Mouse (Mus musculus) brain, embryonic 14.5 days (tissue): ENCODE data around the gene Itpr2. TPM values are rescaled to one million over a fixed set of nuclear protein-coding genes. Genes with fewer than 3 reads are reported as not detected.
A peak's percentile ranks its signal among the peaks of the same experiment; 100 is the strongest.

ENCODE experiments used
- DNase-seq: peaks from one replicate; pipeline ENCODE4 v3.0.0-alpha.2; 2011; ENCODE audit warnings: low read depth
- CTCF ChIP-seq: fragments of 200-500 bp; IDR thresholded peaks from 2 replicates; pipeline ENCODE4 v1.5.1; 2012; ENCODE audit warnings: inconsistent platforms, mild to moderate bottlenecking, moderate library complexity, borderline replicate concordance; ENCODE audit not compliant: insufficient read depth, insufficient read length; ENCODE audit errors: extremely low read depth
- POLR2A ChIP-seq: fragments of 200-500 bp; IDR thresholded peaks from 2 replicates; pipeline ENCODE4 v1.6.1; 2012; ENCODE audit warnings: mild to moderate bottlenecking, inconsistent platforms, borderline replicate concordance; ENCODE audit not compliant: poor library complexity, insufficient read depth, insufficient read length, severe bottlenecking; ENCODE audit errors: extremely low read depth
- polyA plus RNA-seq: library from polyadenylated mRNA; depleted of rRNA; stranded (reverse); fragments of >200 nt; gene quantifications from 2 replicates; pipeline ENCODE4 v1.2.3, GENCODE M21; 2012

The Itpr2 gene
- polyA plus RNA-seq, 1 experiment = 2.6 TPM

DNA sequence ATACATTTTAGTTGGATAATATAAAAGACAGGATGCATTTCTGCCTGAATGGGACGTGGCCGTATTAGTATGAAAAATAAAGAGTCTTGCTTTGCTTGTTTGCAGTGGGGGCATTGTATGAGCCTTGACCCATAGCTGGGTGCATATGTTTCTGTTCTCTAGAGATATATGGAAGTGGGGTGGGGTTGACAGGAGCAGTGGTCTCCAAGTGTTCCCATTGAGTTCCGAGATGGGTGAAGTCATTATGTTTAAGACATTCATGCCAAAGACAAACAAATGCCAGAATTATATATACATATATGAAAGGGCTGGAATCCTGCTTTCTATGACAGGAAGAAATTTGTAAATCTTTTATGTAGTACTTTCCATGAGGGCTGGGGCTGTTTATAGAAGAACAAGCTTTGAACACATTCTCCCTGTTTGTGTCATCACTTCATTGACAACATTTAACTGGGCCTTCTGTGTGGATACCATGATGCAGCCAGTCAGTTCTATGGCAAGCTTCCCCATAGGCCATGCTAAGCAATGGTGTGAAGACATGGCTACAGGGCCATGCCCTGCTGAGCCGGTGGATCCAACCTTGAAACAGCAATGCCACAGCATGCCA, 327.3 kb downstream of the Itpr2 start:
- TF ChIP-seq POLR2A (no peak), CTCF (no peak)
- DNase-seq = no peak

DNA sequence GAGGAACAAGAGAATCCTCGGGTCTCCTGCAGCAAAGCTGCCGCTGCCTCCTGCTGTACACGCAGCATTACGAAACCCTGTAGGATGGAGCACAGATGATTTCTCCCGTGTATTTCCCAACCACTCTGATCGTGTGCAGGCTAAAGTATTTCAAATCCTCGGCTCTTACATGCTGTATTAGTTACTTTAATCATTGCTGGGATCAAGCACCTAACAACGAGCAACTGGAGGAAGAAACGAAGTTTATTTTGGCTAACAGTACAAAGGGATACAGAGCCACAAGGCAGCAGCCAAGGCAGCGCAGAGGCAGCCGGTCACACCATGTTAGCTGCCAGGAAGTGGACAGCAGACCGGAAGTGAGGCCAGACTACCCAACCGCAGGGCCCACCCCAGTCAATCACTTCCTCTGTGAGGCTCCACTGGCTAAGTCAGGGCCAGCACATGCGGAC, 331.4 kb downstream of the Itpr2 start:
- no peak for DNase-seq
- TF ChIP-seq POLR2A (no peak), CTCF (no peak)

DNA sequence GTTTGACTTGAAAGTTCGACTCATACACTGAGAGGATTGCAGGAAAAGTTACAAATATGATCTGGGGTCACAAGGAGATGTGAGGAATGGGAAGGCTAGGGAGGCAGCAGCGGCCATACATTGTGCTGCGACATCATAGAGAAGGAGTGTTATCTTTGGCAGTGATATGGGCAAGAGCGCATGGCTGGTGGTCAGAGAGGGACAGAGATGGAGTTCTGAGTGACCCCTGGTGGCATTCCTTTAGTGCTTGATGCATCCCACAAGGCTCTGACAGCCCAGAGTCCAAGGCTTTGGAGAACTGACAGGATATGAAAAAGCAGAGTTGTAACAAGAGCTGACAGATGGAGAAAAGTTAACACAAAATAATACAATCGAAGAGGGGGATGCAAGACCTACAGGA, 334.8 kb downstream of the Itpr2 start:
- no peak for DNase-seq
- no peak for TF ChIP-seq CTCF

DNA sequence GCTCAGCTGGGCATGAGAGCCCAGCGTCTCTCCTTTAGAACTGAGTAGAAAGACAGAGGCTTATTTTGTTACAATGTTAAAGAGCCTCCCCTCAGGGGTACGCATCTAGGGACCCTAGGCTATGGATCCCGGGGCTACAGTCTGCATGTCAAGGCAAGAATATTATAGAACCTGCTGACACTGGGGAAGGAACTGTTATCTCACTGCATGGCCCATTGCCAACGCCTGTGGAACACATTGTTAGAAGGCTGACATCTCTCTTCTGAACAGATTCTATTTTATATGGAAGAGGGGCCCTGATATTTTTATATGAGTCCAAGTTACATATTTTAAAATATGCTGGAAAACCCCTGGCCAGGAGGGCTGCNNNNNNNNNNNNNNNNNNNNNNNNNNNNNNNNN, 342.4 kb downstream of the Itpr2 start:
- no peak for TF ChIP-seq POLR2A
- no peak for TF ChIP-seq CTCF
- no peak for DNase-seq

DNA sequence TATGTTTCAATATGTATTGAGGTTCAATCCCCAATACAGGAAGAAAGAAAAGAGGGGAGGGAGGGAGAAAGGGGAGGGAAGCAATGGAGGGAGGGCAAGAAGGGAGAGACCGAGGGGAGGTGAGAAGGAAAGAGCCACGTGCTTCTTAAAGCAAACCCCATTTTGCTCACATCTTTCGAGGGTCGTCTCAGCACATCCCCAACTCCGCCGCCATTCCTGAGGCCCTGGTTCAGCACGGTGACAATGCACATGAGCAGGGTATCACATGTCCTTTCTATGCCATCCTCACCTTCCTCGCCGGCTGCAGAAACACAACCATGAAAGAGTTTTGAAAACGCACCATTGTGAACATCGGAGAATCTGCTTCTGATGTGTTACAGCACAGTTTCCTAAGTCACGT, 343.3 kb downstream of the Itpr2 start:
- no peak for TF ChIP-seq POLR2A
- no peak for TF ChIP-seq CTCF
- DNase-seq = no peak

DNA sequence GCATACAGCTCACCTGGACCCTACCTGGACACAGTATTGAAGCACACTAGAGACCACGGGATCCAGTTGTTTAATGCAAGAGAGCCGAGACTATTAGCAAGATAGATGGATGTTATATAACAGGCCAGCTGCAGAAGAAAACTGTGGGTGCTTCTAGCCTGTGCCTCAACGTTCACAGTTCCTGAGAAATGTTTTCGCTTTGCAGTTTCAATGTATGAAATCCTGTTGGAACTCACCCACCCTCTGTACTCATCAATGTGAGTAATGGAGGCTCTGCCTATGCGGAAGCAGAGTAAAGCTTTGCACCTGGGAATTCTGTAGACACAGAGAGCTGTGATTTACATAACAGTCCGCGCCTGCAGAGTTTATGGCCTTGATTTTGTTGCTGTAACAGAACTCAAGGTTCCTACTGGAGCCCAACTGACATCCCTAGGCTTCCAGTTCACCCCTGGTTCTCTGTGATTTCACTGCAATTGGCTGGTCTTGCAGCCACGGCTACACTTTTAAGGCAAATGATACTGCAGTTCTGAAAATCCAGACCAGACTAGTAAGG, 344.0 kb downstream of the Itpr2 start:
- DNase-seq = no peak
- no peak for TF ChIP-seq CTCF
- no peak for TF ChIP-seq POLR2A

DNA sequence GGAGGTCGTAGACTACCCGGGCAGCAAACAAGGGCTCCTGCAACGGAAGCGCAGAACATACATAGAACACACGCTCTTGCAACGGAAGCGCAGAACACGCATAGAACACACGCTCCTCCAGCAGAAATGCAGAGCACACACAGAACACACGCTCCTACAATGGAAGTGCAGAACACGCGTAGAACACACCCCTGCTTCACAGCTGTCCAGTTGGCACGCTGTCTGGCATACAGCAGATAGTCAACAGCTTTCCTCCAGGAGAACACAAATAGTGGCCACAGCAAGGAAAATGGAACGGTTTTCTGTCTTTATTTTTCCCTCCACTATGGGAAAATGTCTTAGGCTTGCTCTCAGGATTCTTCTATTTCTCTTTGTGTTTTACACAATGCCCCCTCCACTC, 344.9 kb downstream of the Itpr2 start:
- DNase-seq = no peak
- TF ChIP-seq CTCF = no peak
- no peak for TF ChIP-seq POLR2A

DNA sequence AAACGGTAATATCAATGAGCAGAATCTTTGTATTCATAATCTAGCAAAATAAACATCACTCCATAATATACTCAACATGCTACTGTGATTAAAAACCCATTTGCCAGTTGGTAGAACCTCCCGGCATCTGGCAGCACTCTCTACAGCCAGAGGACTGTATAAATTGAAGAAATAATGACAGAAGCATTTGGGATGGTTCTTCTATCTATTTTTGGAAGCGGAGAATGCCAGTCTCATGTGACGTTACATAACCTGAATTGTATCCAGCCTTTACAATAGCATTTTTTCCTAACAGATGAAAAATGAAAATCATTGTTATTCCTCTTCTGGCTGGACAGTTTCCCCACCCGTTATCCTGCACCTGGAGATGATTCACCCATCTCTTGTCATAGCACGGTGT, 345.5 kb downstream of the Itpr2 start:
- TF ChIP-seq CTCF (no peak), POLR2A (no peak)

DNA sequence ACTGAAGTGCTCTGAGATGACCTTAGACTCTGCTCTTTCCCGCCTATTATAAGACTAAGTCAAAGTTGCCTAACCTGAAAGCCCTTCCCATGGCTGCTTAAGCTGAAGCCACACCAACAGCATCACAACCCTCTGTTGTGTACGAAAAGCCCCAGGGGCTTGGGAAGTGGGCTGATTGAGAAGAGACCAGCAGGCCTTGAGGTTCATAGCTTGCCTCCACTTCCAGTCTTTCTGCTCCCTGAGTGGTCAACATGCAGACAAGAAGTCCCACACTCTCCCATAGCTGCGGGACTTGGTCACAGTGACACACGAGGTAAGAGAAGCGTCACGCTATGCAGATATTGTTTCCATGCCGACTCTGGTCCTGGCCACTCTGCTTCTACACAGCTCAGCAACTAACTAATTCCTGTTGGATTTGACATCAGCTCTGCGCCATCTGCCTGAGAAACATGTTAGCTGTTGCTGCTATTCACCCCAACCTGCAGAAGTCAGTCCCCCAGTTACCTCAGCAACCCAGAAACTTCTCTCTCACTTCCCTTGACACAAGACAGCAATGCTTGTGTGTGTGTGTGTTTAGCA, 346.8 kb downstream of the Itpr2 start:
- no peak for DNase-seq

More for the DNA sequence above, 345.5 kb downstream of the Itpr2 start:
- no peak for DNase-seq

DNA sequence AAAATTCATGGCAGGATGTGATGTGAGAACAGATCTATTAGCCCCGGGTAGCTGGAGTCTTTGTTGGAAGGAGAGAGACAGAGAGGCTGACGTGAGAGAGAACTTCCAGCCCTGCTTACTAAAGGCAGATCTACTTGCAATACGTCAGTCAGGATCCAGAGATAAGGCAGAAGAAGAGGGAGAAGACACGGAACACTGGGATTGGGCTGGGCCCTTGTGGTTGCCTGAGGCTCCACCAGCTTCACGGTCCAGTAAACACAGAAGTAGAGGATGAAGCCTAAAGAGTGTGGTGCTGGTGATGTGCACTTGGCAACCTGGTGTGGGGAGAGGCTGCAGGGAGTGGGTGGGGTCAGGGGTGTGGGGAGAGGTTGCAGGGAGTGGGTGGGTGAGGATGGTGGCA, 349.2 kb downstream of the Itpr2 start:
- no peak for DNase-seq
- TF ChIP-seq CTCF (no peak), POLR2A (no peak)

More for the DNA sequence above, 346.8 kb downstream of the Itpr2 start:
- TF ChIP-seq CTCF (no peak), POLR2A (no peak)

DNA sequence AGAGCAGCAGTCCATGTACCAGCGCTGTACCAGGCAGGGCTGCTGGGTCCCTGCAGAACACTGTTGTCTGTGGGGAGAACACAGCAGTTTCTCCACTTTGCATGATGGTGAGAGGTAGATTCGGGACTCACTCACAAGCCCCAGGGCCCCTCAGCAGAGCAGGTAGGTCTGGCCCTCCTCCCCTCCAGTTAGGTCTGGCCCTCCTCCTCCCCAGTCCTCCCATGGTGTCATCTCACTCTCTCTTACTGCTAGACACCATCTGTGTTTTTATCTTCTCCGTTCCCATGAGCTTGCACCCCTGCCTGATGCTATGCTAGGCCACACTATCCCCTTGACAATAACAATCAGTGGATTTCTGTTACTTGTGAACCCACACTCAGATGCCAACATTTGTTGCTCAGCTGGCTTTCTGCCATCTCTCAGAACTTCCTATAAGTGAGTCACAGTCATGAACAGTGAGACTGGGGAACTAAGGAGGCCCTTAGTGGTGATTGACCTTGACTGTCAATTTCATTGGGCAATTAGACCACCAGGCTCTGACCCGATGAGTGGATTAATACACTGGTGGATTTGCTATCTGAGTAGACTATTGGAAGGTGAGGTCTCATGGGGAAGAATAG, 360.9 kb downstream of the Itpr2 start:
- TF ChIP-seq CTCF = no peak
- no peak for TF ChIP-seq POLR2A
- no peak for DNase-seq

DNA sequence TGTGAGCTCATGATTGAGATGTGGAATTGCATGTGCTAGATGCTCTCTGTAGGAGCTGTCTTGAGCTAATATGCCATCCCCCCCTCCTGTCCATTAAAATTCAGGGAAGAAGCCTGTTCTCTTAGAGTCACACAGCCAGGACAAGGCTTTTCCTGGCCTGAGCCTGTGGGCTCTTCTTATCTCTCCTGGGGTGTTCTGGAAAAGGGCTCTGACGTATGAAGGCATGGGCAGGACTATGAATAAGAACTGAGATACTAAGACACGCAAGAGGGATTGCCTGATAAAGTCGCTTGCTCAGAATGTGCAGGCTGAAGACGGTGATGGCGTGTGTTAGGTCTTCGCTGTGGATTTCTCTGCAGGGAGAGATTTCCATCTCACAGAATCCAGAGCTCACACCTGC, 361.9 kb downstream of the Itpr2 start:
- TF ChIP-seq CTCF (no peak), POLR2A (no peak)

DNA sequence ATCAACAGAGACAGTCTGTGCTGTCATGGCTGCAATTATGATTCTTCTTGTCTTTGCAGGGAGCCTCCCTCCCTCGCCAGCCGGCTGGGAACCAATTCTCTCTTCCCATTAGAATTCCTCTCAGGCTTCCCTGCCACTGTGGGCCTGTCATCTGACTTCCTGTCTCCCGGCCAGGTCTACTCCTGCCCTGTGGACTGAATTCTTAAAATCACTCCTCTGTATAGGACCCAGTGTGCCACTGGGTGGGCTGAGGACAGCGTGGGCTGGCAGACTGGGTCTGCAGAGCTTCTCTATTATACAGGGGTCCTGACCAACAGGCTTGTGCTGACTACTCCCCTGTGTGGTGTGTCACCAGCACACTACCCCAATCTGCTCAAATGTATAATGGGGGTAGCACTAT, 365.4 kb downstream of the Itpr2 start:
- no peak for TF ChIP-seq POLR2A
- TF ChIP-seq CTCF = no peak
- peak; percentile 73 for DNase-seq

More for the DNA sequence above, 361.9 kb downstream of the Itpr2 start:
- no peak for DNase-seq
